Mouse (Mus musculus): ENCODE results near the gene Sdad1.
"Not testable (repeated sequence)": the region's sequence is repeated elsewhere in the genome, so short reads cannot be mapped to it uniquely, and the experiment has no call there.

The Sdad1 gene

DNA sequence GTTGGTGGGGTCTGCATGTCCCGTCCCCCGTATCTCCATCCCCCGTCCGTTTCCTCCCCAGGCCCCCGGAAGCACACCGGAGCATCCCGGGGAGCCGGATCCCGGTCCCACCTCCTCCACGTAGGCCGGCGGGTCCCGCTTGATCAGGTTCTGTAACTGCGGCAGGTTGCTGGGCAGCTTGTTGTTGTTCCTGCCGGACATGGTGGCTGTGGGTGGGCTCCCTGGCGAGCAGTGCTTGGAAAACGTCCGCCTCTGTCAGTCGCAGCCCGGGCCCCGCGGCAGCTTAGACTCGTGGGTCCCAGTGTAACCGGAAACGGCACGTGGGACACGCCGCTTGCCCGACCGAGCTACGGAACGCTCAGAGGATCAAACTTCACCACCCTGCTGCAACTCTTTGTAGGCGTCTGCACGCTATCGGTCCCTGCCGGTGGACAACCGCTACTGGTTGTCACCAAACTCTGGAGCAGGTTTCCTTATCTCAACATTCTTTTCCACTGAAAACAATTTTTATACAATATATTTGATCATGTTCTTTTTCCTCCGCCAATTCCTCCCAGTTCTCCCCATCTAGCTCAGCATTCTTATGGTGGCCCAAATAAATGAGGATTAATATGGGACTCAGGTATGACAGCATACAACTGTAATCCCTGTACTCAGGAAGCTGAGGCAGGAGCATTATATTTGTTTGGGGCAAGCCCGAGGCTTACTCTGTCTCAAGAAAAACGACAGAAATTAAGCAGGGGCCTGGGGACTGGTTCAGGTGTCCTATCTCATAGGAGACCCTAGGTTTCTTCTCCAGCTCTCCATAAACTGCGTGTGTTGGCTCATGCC is at the start of gene Sdad1:
Gene Sdad1 (minus strand): TSS at position 799 of the 831 bp plus-strand sequence.
- peak; percentile 96 for DNase-seq

- no peak for DNase-seq
These were observed 48.6 kb upstream of the Sdad1 start for GRCm38 (mm10) chr5:92358767-92359455.

DNA sequence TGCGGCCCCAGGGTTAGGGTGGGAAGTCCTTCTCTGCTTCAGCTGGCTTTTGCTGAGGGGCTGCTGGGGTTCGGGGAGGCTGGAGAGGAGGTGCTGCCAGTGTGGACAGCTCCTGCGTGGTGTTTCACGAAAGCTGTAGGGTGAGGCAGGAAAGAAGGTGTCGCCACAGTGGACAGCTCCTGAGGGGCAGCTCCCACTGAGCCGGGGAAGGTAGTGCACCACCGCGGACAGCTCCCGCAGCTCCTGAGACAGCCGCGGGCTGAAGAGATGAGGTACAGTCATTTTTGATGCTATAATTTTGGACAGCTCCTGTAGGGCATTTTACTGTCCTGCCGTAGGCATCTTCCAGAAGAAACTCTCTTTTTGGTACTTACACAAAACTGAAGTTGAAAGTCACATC is 47.8 kb upstream of the Sdad1 start:
- DNase-seq, result no peak

DNA sequence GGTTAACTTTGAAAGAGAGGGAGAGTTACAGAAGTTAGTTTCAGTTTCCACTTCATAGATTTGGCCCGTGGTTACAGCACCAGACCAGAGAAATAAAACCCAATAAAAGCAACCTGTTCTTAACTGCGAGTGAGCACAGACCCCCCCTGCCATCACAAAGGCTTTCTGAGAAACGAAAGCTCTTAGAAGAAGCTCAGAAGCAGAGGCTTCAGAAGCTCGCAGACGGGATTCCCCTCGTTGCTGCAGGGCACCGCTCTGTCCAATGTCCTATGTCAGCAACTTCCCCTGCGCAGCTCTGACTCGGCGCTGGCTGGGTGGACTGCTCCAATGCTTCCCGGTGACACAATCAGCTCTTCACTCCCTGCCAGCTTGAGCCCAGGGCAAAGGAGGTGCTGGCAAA is 43.2 kb upstream of the Sdad1 start:
- peak; percentile 61 for DNase-seq

- DNase-seq, result not testable (repeated sequence)
These were observed 42.4 kb upstream of the Sdad1 start for GRCm38 (mm10) chr5:92352716-92353115.

GRCm38 (mm10) chr5:92349731-92350130 is 39.5 kb upstream of the Sdad1 start:
- no peak for DNase-seq

GRCm38 (mm10) chr5:92348794-92349413 is 38.6 kb upstream of the Sdad1 start, which contains the start of gene Cxcl10:
Cxcl10 (minus strand) TSS chr5:92348889.
- peak; percentile 70 for DNase-seq

- no peak for DNase-seq
These were observed 34.7 kb upstream of the Sdad1 start for GRCm38 (mm10) chr5:92345006-92345405.

DNA sequence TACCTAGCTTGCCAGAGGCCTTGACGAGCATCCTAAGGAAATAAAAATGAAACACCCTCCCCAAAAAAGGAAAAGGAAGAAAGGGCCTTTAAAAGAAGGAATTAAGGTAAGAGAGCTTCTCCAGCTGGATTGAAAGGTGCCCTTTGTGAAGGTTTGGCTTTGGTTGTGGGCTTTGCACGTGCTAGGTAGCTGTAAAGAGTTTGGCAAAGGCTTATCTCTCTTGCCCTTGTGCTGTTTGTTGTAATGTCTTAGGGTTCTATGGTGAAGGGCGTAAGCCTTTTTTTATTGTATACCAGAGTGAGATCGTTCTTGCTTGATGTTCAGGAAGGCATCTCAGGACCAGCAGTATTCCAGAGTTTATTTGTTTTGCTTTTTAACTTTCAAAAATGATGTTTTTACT is 30.3 kb upstream of the Sdad1 start:
- DNase-seq, result no peak

- DNase-seq, result no peak
These were observed 26.5 kb upstream of the Sdad1 start for GRCm38 (mm10) chr5:92336743-92337142.

DNA sequence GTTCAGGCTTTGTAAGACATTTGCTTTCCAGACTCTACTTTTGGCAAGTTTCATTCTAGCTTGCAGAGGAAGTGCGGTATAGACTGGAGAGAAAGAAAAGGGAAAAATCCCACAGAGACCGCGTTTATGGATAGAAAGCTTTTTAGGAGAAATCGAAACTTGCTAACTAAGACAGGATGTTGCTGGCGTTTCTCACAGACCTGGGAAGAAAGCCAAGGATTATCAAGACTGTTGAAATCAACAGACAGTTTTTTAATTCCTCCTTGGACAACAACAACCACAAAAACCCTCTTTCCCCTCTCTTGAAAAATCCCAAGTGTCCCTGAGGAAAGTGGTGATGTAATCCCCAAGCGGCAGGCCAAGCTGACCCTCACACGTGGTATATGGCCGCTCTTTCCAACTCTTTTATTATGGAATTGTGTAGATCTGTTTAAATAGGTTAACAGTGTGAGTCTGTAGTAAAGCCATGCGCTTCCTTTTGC is 22.1 kb upstream of the Sdad1 start:
- DNase-seq, result peak; percentile 31

GRCm38 (mm10) chr5:92331635-92332338 is 21.5 kb upstream of the Sdad1 start, which contains the start of gene Art3:
Art3 (plus strand) TSS chr5:92331827.
- no peak for DNase-seq

GRCm38 (mm10) chr5:92331122-92331521 is 20.8 kb upstream of the Sdad1 start:
- no peak for DNase-seq

GRCm38 (mm10) chr5:92327929-92328328 is 17.6 kb upstream of the Sdad1 start, which contains the start of gene Cxcl9:
Cxcl9 (minus strand) TSS chr5:92328079.
- no peak for DNase-seq

DNA sequence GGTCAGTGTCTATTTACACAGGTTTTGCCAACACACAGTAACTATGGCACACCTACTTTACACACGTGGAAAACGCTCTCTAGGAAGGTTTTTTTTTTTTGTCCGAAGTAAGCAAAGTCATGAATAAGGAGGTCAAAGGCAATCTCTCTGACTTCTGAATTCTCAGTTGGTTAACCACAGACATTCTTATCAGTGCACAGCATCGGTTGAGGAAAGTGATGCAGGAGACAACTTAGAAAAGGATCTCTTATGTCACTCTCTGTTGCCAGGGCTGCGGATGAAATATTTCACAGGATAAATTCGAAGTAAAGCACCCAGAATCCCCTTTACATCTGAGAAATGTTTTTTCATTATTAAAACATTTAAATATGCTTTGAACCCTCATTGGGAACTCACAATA is 17.1 kb upstream of the Sdad1 start:
- DNase-seq, result no peak

DNA sequence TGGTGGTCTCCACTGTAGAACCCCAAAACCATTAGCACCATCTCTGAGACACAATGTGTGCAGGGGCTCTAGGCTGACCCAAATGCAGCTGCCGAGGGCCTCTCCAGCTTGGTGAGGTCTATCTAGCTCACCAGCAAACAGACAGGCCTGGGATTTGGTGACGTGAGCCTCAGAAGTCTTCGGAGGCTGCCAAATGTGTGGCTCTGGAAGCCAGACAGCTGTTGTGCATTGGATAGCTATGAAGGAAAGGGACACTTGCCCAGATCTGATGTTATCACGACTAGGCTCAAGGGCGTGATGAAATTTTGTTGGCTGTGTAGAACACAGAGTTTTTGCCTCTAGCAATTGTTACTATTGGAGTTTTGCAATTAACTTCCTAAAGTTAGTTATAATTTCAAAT is 13.0 kb upstream of the Sdad1 start:
- DNase-seq, result peak; percentile 18

GRCm38 (mm10) chr5:92322612-92323011 is 12.3 kb upstream of the Sdad1 start:
- no peak for DNase-seq

DNA sequence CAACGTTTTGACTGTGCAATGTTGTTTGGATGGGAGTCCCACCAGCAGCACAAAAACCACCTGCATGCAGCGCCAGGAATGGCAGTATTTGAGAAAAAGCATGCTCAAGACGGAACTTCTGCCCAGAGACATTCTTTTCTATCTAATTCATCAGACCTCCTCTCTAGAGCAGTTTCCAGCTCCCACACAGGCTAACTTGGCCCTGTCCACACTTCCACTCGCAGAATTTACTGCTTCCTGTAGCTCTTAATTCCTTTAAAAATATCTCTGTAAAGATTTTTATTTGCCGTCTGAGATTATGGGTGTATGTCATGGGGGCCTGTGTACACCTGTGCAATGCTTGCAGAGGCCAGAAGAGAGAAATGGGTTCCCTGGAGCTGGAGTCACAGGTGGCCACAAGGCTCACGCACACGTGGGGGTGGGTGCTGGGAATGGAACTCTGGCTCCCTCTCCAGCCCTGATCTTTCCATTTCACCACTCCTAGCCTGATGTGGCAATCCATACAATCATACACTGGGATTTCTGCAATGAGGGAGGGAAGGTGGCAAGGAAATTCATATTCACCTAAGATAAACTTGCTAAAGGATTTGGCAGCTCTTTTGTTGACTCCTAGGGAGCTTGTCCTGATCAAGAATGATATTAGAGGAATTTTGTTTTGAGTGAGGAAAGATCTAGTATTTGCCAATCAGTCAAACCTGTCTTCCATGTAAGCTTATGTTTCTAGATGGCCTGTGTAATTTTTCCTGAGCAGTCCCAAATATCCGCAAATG is 11.5 kb upstream of the Sdad1 start:
- DNase-seq, result peak; percentile 6

DNA sequence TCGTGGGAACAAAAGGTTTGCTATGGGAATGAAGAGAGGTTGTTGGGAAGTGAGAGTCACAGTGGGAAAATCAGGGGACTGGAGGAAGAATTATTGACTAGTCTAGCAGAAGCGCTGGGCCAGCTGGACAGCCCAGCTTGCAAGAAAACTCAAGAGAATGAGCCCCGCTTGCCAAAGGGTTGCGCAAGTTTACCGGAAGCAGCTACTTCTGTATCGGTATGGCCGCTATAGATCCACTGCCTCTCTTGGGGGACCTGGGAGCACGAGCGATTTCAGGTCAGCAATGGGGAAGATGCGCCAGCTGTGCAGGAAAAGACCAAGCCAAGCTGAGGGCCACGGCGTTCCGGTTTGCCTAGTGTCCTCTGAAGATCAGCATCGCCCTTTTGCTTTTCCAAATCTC is 8.3 kb upstream of the Sdad1 start:
- no peak for DNase-seq

DNA sequence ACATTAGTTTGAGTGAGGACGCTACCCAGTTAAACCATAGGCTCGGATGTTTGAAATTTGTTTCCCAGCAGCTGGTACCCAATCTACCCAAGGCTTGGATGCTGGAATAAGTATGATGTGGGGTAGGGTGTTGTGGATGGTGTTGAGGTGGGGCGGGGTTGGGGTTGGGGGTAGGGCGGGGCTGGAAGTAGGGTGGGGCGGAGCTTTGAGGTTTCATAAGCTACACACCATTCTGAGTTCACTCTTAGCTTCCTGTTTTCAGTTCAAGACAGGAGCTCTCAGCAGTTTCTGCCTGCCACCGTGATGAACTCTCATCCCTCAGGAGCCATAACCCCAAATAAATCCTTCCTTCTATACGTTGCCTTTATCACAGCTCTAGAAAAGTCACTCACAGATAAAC is 7.8 kb upstream of the Sdad1 start:
- no peak for DNase-seq

DNA sequence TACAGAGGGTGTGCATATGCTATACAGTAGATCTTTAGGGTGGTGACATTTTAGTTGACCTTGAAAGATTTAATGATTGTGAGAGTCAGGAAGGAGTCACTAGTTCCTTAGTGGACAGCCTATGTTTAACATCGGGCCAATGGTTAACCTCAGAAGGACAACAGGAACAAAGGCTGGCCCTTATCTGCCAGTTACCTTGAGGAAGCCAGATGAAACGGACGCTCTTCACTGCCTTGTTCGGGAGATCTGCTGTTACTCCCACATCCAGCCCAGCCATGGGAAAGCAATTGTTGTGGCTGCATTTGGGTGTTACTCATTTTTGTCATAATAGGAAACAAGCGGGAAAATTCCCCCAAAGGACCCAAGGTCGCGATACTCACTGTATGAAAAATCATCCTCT is 3.5 kb upstream of the Sdad1 start:
- DNase-seq, result no peak

Data from kidney, adult 18-20 months (tissue).